ENCODE assay signal across 8 mouse cellular contexts in genomic region chr7:89517460-89518390, GRCm38 (mm10). TPM values are rescaled to one million over a fixed set of nuclear protein-coding genes. Genes with fewer than 3 reads are reported as not detected.
DNase-seq lines count a peak whose midpoint lies in the region; ATAC-seq and TF ChIP-seq lines count a peak whose summit lies in the region.

No protein-coding gene starts in this region.

- DNase-seq in kidney, postnatal 14 days = peak; percentile 87
- DNase-seq in lung, postnatal 10 days = peak; percentile 82
- DNase-seq in retina, postnatal 7 days (ENCODE audit: low read depth, low spot score) = peak; percentile 25

- no peak for TF ChIP-seq POLR2A in ES-Bruce4 (IDR thresholded peaks at IDR 0.05; ENCODE audit: insufficient read depth, low read length)

- peak overlapping the region; percentile 62 for H3K9ac ChIP-seq in ES-Bruce4 (ENCODE audit: low read depth, poor library complexity, severe bottlenecking)
- peak overlapping the region; percentile 76 for H3K9ac ChIP-seq in forebrain, embryonic 12.5 days
- peak overlapping the region; percentile 76 for H3K9ac ChIP-seq in heart, embryonic 16.5 days (ENCODE audit: low read length)

- under 1% methylated on average over 52 of the region's 61 CpGs for WGBS in forebrain, embryonic 12.5 days
- whole genome bisulfite sequencing in heart, embryonic 16.5 days = under 1% methylated on average over 50 of the region's 61 CpGs

- H3K36me3 ChIP-seq in ES-Bruce4 (ENCODE audit: control insufficient read depth, insufficient read depth, low read length, poor library complexity, severe bottlenecking) = no peaks in the 10 kb centered on the region
- H3K36me3 ChIP-seq in forebrain, embryonic 12.5 days (replicated peaks) = no peaks in the 10 kb centered on the region
- H3K36me3 ChIP-seq in heart, embryonic 16.5 days (ENCODE audit: control insufficient read depth, insufficient read depth) = no peaks in the 10 kb centered on the region

- no peak for TF ChIP-seq EP300 in ES-Bruce4 (IDR thresholded peaks at IDR 0.05; ENCODE audit: insufficient read depth, low read depth, low read length)

- H3K4me3 ChIP-seq in ES-Bruce4 (ENCODE audit: low read depth, low read length) = peak overlapping the region; percentile 76
- peak overlapping the region; percentile 75 for H3K4me3 ChIP-seq in forebrain, embryonic 12.5 days (replicated peaks)
- H3K4me3 ChIP-seq in heart, embryonic 16.5 days (ENCODE audit: low read length) = peak overlapping the region; percentile 68

- no peaks in the 10 kb centered on the region for H3K4me1 ChIP-seq in ES-Bruce4 (ENCODE audit: control insufficient read depth, insufficient read depth, low read length)
- peaks cover 19% of the 10 kb centered on the region; the same call in 1 of the 2 replicates for H3K4me1 ChIP-seq in forebrain, embryonic 12.5 days
- peaks cover 9% of the 10 kb centered on the region; the same call in 1 of the 2 replicates for H3K4me1 ChIP-seq in heart, embryonic 16.5 days (ENCODE audit: control insufficient read depth, insufficient read depth, low read length)

- no peak overlapping the region for H3K27ac ChIP-seq in ES-Bruce4 (ENCODE audit: insufficient read depth, low read length)
- 0 out of 2 replicates have a peak overlapping the region, but pooled peaks have one; percentile 42 for H3K27ac ChIP-seq in forebrain, embryonic 12.5 days
- H3K27ac ChIP-seq in heart, embryonic 16.5 days (ENCODE audit: low read length) = peak overlapping the region; percentile 74

- ATAC-seq in cerebellum, adult (ENCODE audit: insufficient number of reproducible peaks, low FRiP score, low TSS enrichment) = peak; percentile 53
- peak; percentile 89 for ATAC-seq in forebrain, embryonic 12.5 days (ENCODE audit: low FRiP score)
- peak; percentile 88 for ATAC-seq in heart, embryonic 16.5 days (replicated peaks; ENCODE audit: extremely low read depth, insufficient read depth, low FRiP score)
- ATAC-seq in activated CD4-positive, CD25-positive, alpha-beta regulatory T cell, adult 4 months = no peak

- H3K27me3 ChIP-seq in ES-Bruce4 (ENCODE audit: control insufficient read depth, insufficient read depth, low read length, poor library complexity, severe bottlenecking) = peaks cover 11% of the 10 kb centered on the region
- H3K27me3 ChIP-seq in forebrain, embryonic 12.5 days = peaks cover 10% of the 10 kb centered on the region; the same call in 1 of the 2 replicates
- H3K27me3 ChIP-seq in heart, embryonic 16.5 days (ENCODE audit: control insufficient read depth, insufficient read depth, low read length) = peaks cover 2% of the 10 kb centered on the region; the same call in 1 of the 2 replicates

- H3K9me3 ChIP-seq in ES-Bruce4 (replicated peaks; ENCODE audit: control insufficient read depth, insufficient read depth, low read length, poor library complexity, severe bottlenecking) = no peaks in the 10 kb centered on the region
- H3K9me3 ChIP-seq in forebrain, embryonic 12.5 days = no peaks in the 10 kb centered on the region
- no peaks in the 10 kb centered on the region for H3K9me3 ChIP-seq in heart, embryonic 16.5 days (replicated peaks; ENCODE audit: control insufficient read depth, low read length)

- H3K4me2 ChIP-seq in forebrain, embryonic 12.5 days = peak overlapping the region; percentile 95
- peak overlapping the region; percentile 99 for H3K4me2 ChIP-seq in heart, embryonic 16.5 days (ENCODE audit: low read depth, low read length)

- TF ChIP-seq CTCF in ES-Bruce4 (IDR thresholded peaks at IDR 0.05; ENCODE audit: low read depth, low read length) = no peak

RNA-seq across cellular contexts. Expression of gene Prss23, which starts 9.3 kb away (rescaled TPM):
- 48.4 and 51.3 TPM in 2 replicates for polyA plus RNA-seq in ES-Bruce4 (2011; ENCODE audit: insufficient read depth, insufficient read length, low read depth, missing spikeins)
- 21.3 and 22.3 TPM in 2 replicates for polyA plus RNA-seq in forebrain, embryonic 12.5 days (2016; fragmentation: Nextera tagmentation; extraction: Ambion mirVana)
- 29.3 and 33.4 TPM in 2 replicates for polyA plus RNA-seq in heart, embryonic 16.5 days (2015; fragmentation: Nextera tagmentation; extraction: Ambion mirVana)
- polyA plus RNA-seq in activated CD4-positive, CD25-positive, alpha-beta regulatory T cell, adult 4 months (2017; shearing (Covaris generic)) = not detected

Comparison
In these comparisons a context has a peak if more than half of its experiments do, and no peak if none do; other contexts are left out.
1. DNase-seq: peak in every context shown above with its lines; median percentile 87 in kidney, postnatal 14 days; 82 in lung, postnatal 10 days; 25 in retina, postnatal 7 days.
2. RNA of gene Prss23, which starts 9.3 kb away (polyA plus RNA-seq): 48.4 to 51.3 TPM in ES-Bruce4, 29.3 to 33.4 TPM in heart, embryonic 16.5 days and 21.3 to 22.3 TPM in forebrain, embryonic 12.5 days; not detected in activated CD4-positive, CD25-positive, alpha-beta regulatory T cell, adult 4 months; every median in the first group is over 10 times any median in the second.
3. Peak in every context shown above with its lines, with median percentiles within 50 percentile points of each other: H3K4me3 ChIP-seq and H3K9ac ChIP-seq.